Mouse (Mus musculus) layer of hippocampus, adult 9-10 months (tissue): ENCODE results near the gene Arhgap44.

Experiments used
- DNase-seq: peaks from one replicate; pipeline ENCODE4 v3.0.0; 2022; ENCODE audit warnings: low spot score

The Arhgap44 gene

GRCm38 (mm10) chr11:65003611-65004010 is 159.2 kb downstream of the Arhgap44 start:
- no peak for DNase-seq

- DNase-seq = no peak
Measured at GRCm38 (mm10) chr11:65001729-65002128, 161.0 kb downstream of the Arhgap44 start.

- no peak for DNase-seq
Measured at GRCm38 (mm10) chr11:64999685-65000084, 163.1 kb downstream of the Arhgap44 start.

GRCm38 (mm10) chr11:64998439-64998838 is 164.3 kb downstream of the Arhgap44 start:
- no peak for DNase-seq

- DNase-seq = no peak
Measured at GRCm38 (mm10) chr11:64988556-64988955, 174.2 kb downstream of the Arhgap44 start.

GRCm38 (mm10) chr11:64979489-64979845 is 183.3 kb downstream of the Arhgap44 start:
- no peak for DNase-seq

GRCm38 (mm10) chr11:64978720-64979488 is 183.9 kb downstream of the Arhgap44 start, which contains the start of gene Elac2:
Gene Elac2, plus strand, starts transcription at chr11:64979038.
- DNase-seq = peak; percentile 99

- DNase-seq = no peak
Measured at GRCm38 (mm10) chr11:64972418-64972817, 190.3 kb downstream of the Arhgap44 start.

GRCm38 (mm10) chr11:64971471-64971988 is 191.2 kb downstream of the Arhgap44 start:
- DNase-seq = no peak

GRCm38 (mm10) chr11:64968939-64969342 is 193.8 kb downstream of the Arhgap44 start:
- no peak for DNase-seq

GRCm38 (mm10) chr11:64968507-64968906 is 194.3 kb downstream of the Arhgap44 start:
- DNase-seq = peak; percentile 57

- DNase-seq = no peak
Measured at GRCm38 (mm10) chr11:64962629-64963028, 200.1 kb downstream of the Arhgap44 start.

GRCm38 (mm10) chr11:64956962-64957729 is 205.6 kb downstream of the Arhgap44 start:
- DNase-seq = no peak
